Mouse (Mus musculus): ENCODE results near the gene Sun2.

The Sun2 gene

GRCm38 (mm10) chr15:79741921-79742705 lies at the start of gene Sun2:
Gene Sun2, minus strand, starts transcription at chr15:79742536.
- DNase-seq (ENCODE audit: low spot score): peak; percentile 77

- DNase-seq (ENCODE audit: low spot score): no peak
These were observed 49.2 kb upstream of the Sun2 start for GRCm38 (mm10) chr15:79791502-79791901.

DNA sequence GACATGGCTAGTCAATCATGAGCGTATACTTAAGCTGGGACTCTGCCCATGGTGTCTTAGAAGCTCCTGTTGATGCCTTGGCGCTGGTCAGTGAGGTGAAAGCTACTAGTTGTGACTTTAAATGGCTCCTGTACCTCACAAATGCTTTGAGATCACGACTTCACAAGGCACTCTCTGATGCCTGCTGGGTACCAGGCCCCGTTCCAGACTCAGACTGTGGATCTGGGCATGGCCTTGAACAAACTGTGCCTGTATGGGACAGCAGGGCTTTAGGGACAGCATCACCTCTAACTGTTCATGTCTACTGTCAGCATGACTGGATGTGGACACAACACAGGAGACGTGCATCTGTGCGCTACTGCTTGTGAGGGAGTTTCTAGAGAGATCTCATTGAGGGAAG lies 48.6 kb upstream of the Sun2 start:
- no peak for DNase-seq (ENCODE audit: low spot score)

DNA sequence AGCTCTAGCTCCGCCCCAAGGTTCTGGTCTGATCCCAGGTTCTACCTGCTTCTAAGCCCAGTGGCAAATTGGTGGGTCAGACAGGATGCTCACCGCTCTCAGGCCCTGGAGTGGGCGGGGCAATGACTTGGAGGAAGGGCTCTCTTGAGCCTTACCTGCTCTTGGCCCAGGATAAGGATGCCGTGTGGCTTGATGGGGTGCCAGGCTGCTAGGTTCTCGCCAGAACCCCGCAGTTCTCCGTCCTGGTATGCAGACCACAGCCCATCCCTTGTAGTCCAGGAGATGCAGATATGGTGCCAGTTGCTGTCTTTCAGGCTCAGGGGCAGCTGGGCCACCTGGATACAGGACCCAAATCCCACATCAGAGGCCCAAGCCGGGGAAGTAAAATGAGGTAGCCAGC lies 47.8 kb upstream of the Sun2 start:
- no peak for DNase-seq (ENCODE audit: low spot score)

DNA sequence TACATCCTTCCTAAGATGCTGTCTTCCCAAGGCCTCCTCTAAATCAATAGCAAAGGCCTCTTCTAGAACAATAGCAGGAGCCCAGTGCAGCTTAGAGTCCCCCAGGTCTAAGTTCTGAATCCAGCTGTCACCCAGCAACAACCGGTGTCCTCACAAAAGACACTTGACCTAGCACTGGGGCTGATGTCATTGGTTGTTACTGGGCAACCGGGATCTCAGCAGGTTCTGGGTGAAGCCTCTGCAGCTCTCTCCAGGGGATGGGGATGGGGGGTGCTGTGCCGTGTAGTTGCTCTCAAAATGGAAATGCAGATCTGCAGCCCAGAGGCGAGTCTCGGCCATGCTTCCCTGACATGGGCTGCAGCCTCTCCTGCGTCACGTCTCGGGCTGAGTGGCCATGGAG lies 45.5 kb upstream of the Sun2 start:
- no peak for DNase-seq (ENCODE audit: low spot score)

DNA sequence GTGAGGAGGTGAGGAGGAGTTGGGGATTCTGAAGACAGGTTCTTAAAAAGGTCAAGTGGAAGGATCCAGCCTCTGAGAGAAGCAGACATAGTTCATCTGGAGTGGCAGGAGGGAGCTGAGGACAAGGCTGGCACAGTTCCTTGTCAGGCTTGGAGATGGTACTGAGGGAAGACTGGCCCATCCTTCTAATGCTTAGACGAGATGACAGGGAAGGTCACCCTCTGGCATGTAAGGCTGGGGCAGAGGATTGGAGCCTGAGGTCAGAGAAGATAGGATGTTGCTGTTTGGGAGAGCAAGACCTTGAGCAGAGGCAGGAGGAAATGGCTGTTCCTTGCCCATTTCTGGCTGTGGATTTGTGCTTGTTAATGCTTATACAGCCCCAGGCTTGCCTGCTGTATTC lies 42.7 kb upstream of the Sun2 start:
- no peak for DNase-seq (ENCODE audit: low spot score)

- no peak for DNase-seq (ENCODE audit: low spot score)
These were observed 35.4 kb upstream of the Sun2 start, which contains the start of gene Dnal4 for GRCm38 (mm10) chr15:79777749-79778148. Gene Dnal4, minus strand, starts transcription at chr15:79777849.

DNA sequence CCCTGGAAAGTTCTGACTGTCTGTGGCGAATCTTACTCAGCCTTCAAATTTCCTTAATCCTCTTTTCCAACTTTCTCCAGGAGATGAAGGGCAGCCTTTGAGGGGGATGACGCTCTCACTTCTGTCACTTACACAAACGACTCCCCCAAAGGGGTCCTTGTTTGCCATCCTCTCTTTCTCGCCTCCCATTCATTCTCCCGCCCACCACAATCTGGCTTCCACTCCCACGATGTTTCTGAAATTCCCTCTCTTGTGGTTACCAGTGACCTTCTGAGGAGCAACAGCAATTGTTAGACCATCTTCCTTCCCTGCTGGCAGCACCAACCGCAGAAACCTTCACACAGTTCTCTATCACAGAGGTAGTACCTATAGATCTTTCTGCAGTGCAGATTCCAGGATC lies 33.3 kb upstream of the Sun2 start:
- no peak for DNase-seq (ENCODE audit: low spot score)

DNA sequence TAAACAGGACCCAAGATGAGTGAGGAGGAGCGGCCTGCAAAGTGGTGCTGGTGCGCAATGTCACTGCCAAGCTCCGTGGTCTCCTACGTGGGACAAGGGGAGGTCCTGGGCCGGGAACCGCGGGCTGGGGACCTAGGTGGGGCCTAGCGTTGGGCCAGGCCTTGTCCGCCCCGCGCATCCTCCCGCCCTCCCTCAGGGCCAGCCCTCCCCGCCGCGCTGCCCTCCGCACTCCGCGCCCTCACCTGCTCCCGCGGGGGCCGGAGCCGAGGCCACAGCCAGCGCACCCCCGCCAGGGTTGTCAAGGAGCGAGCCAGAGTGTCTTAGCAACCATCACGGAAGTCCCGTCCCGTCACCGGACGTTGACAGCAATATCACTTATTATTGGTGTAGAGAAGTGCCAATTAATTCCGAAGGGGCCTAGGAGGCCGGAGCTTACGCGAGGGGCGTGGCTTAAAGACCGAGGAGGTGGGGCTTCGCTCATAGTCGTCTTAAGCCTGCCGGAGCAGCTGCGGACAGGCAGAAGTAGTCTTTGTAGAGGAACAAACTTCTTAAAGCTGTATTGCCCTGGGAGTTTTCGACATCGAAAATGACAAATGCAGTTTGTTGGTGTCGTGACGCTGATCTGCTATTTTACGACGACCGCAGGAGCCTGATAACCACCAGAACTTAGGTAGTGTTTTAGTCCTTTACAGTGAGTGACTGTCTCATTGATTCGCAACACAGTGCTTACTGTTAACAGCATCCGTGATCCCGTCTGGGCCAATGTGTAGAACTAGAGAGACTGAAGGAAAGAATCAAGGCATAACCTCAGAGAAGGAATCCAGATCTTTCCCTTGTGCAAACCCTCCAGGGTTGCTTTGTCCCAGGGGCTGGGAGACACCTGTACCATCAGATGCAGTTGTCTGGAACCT lies 32.0 kb upstream of the Sun2 start:
- peak; percentile 95 for DNase-seq (ENCODE audit: low spot score)

DNA sequence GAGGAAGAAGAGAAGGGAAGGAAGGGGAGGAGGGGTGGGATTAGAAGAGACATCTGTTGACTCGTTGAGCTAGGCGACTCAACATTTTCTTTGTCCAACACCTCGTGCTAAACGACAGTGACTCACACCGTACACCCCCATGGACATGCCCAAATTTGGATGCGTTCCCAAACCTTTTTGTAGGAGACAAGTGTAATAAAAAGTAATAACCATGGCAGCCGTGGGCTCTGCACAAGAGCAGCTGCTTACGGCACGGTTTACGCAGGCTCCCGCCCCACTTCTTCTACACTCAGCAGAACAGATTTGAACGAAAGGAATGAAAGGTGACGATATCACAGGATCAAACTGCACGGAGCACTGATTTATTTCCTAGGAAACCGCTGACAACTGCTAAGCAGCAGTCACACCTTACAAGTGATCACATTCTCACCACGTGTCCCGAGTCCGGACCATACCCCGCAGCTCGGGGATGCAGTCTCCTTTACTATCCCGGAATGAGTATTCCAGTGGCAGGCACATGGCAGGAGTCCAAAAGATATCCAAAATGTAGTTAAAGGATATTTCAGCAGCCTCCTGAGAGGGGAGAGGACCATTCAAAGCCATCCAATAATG lies 28.4 kb upstream of the Sun2 start:
- no peak for DNase-seq (ENCODE audit: low spot score)

- DNase-seq (ENCODE audit: low spot score): no peak
These were observed 26.0 kb upstream of the Sun2 start for GRCm38 (mm10) chr15:79768302-79768701.

DNA sequence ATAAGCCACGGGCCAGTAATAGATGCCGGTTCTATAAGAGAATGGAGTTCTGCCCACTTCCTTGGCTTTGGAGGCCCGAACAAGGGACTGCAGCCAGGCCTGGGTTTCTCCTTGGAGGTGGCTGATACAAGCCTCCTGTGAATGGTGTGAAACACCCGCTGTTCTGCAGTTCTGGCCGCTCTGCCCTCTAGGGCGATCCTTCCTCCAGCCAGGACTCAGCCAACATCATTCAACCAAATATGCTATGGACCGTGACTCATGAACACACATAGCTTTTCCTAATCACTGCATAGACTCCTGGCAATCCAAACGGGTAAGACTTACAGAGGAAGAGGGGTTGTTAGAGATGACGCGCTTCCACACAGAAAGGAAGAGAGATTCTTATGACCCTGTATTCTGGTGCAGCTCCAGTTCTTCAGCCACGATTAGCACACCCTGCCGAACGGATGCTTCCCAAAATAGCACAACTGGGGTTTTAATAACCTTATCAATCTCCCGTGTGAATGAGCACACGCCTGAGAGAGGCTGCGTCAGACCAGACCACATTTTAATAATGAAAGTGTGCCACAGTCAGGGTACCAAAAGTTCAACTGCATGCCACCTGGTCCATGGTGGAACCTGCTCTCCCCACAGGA lies 25.1 kb upstream of the Sun2 start:
- DNase-seq (ENCODE audit: low spot score): no peak

GRCm38 (mm10) chr15:79766586-79767071 lies 24.3 kb upstream of the Sun2 start:
- no peak for DNase-seq (ENCODE audit: low spot score)

GRCm38 (mm10) chr15:79766168-79766567 lies 23.8 kb upstream of the Sun2 start:
- no peak for DNase-seq (ENCODE audit: low spot score)

GRCm38 (mm10) chr15:79765361-79765760 lies 23.0 kb upstream of the Sun2 start:
- DNase-seq (ENCODE audit: low spot score): no peak

GRCm38 (mm10) chr15:79764539-79765267 lies 22.4 kb upstream of the Sun2 start:
- DNase-seq (ENCODE audit: low spot score): no peak

DNA sequence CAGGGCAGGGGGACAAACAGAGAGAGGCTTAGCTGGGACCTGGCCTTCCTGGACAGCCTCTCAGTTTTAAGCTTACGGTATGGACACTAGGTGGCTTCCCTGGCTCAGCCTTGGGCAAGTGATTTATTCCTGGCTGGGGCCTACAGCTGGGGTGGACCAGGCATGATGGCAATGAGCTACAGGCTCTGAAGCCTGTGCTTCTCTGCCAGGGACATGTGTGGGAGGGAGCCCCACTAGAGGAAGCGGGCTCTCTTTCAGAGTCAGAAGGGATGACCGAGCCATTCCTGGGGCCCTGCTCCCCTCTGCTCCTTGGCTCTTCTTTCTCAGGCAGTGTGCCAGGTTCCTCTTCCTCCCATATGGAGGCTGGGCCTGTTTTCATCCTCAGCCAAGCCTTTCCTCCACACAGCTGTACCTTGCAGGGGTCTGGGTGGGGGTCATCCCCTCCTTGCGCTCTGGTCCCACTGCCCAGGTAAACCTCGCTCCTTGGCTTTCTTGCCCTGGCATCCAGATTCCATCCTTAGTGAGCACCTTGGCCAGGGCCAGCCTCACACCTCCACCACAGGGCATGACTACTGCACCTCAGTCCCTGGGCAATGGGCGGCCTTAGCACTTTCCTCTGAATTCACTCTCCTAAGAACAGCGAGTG lies 21.4 kb upstream of the Sun2 start:
- peak; percentile 46 for DNase-seq (ENCODE audit: low spot score)

DNA sequence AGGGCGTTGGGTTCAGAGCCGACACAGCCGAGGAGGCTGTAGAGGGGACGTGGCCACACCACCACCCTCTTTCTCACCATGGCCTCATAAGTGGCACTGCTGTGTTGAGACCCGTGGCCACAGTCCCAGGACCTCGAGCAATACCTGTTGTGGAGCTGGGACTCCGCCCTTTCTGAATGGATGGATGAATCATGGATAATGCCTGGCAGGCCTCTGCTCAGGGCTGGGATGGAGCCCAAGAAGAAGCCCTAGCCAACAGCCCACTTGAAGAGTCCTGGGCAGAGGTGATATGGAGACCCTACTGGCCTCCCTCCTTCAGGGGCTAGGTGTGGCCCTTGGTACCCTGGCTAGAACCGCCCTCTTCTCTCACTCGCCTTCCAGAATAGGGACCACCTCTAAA lies 20.7 kb upstream of the Sun2 start:
- DNase-seq (ENCODE audit: low spot score): no peak

- DNase-seq (ENCODE audit: low spot score): no peak
These were observed 18.6 kb upstream of the Sun2 start for GRCm38 (mm10) chr15:79760956-79761355.

DNA sequence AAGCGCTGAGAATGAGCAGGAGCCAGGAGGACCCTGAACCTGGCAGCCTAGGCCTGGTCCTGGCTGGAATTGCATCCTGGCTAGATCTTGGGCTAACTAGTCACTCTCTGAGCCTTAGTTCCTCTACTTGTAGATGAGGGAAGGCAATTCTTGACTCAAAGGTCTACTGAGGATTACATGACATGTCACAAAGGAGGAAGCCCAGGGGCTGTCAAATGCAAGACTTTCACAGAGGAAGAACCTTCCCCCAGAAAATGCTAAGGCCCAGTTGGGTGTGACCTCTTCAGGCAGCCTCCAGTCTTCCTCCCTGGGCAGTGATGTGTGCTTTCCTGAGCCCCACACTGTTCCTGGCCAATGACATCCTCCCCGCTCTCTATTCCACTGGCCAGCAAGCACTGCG lies 14.8 kb upstream of the Sun2 start:
- no peak for DNase-seq (ENCODE audit: low spot score)

All from ovary, adult 18-20 months (tissue).